Mouse (Mus musculus) kidney, adult 2 months (tissue): ENCODE data around the gene Ppp2r3a. TPM values are rescaled to one million over a fixed set of nuclear protein-coding genes. Genes with fewer than 3 reads are reported as not detected.
A peak's percentile ranks its signal among the peaks of the same experiment; 100 is the strongest.

Experiments used
- DNase-seq: peaks from one replicate; pipeline ENCODE4 v3.0.0; 2021
- H3K27ac ChIP-seq: fragments of 200-500 bp; 2 replicates; pipeline ENCODE4 v1.5.1; 2012; ENCODE audit warnings: low read depth, low read length, control low read depth, inconsistent platforms; ENCODE audit not compliant: insufficient read depth
- H3K27me3 ChIP-seq: fragments of 200-500 bp; replicated peaks from 2 replicates; pipeline ENCODE4 v1.6.1; 2012; ENCODE audit warnings: mild to moderate bottlenecking, moderate library complexity, low read length, inconsistent platforms; ENCODE audit not compliant: control insufficient read depth, insufficient read depth
- H3K36me3 ChIP-seq: fragments of 200-500 bp; 2 replicates; pipeline ENCODE4 v1.6.1; 2012; ENCODE audit warnings: mild to moderate bottlenecking, moderate library complexity, low read length, inconsistent platforms; ENCODE audit not compliant: control insufficient read depth, insufficient read depth
- H3K4me1 ChIP-seq: fragments of 200-500 bp; 2 replicates; pipeline ENCODE4 v1.6.1; 2011; ENCODE audit warnings: low read length; ENCODE audit not compliant: control insufficient read depth, insufficient read depth
- H3K4me3 ChIP-seq: fragments of 200-500 bp; 2 replicates; pipeline ENCODE4 v1.5.1; 2011; ENCODE audit warnings: mild to moderate bottlenecking, low read depth, low read length, control low read depth; ENCODE audit not compliant: insufficient read depth
- CTCF ChIP-seq: fragments of 200-500 bp; conservative IDR thresholded peaks from 2 replicates; pipeline ENCODE4 v1.5.1; 2011; ENCODE audit warnings: low read depth, mild to moderate bottlenecking, control low read depth, low read length, moderate library complexity, mixed read lengths; ENCODE audit not compliant: insufficient read depth, insufficient read length
- POLR2A ChIP-seq: fragments of 200-500 bp; IDR thresholded peaks from one replicate; pipeline ENCODE4 v1.6.1; 2011; ENCODE audit warnings: low read depth, low read length, control low read depth
- WGBS: fragments of 180-500 bp; shearing (Covaris S2); methylation state at CpG from one replicate; pipeline ENCODE4 v1.1.7; 2018; 5-methylcytosine and 5-hydroxymethylcytosine counted together
- polyA plus RNA-seq: library from polyadenylated mRNA; depleted of rRNA; stranded (reverse); fragments of >200 nt; gene quantifications from 2 replicates; pipeline ENCODE4 v1.2.3, GENCODE M21; 2012

Gene Ppp2r3a
- polyA plus RNA-seq, 1 experiment, result 17.6 TPM

GRCm38 (mm10) chr9:101160627-101161026, 91.0 kb downstream of the Ppp2r3a start:
- no peak for DNase-seq
- TF ChIP-seq POLR2A, result no peak
- TF ChIP-seq CTCF, result no peak
- no peak overlapping the region for H3K4me3 ChIP-seq
- H3K4me1 ChIP-seq, result no peaks in the 10 kb centered on the region
- H3K27me3 ChIP-seq, result no peaks in the 10 kb centered on the region
- no peak overlapping the region for H3K27ac ChIP-seq
- 93% methylated on average over 1 of the region's 1 CpGs for WGBS
- H3K36me3 ChIP-seq, result no peaks in the 10 kb centered on the region

GRCm38 (mm10) chr9:101160092-101160491, 91.5 kb downstream of the Ppp2r3a start:
- H3K36me3 ChIP-seq, result no peaks in the 10 kb centered on the region
- H3K27ac ChIP-seq, result no peak overlapping the region
- H3K4me3 ChIP-seq, result no peak overlapping the region
- H3K4me1 ChIP-seq, result no peaks in the 10 kb centered on the region
- TF ChIP-seq CTCF (no peak), POLR2A (no peak)
- WGBS, result 74% methylated on average over 5 of the region's 5 CpGs
- no peak for DNase-seq
- no peaks in the 10 kb centered on the region for H3K27me3 ChIP-seq

- no peak for TF ChIP-seq POLR2A
- TF ChIP-seq CTCF, result peak; percentile 20; the same call in 1 of the 2 replicates
- Histone ChIP-seq H3K27ac (no peak overlapping the region), H3K4me3 (no peak overlapping the region), H3K27me3 (no peaks in the 10 kb centered on the region), H3K36me3 (no peaks in the 10 kb centered on the region), H3K4me1 (no peaks in the 10 kb centered on the region)
- peak; percentile 37 for DNase-seq
- WGBS, result 95% methylated on average over 1 of the region's 1 CpGs
Observed at GRCm38 (mm10) chr9:101159431-101159830, 92.2 kb downstream of the Ppp2r3a start.

GRCm38 (mm10) chr9:101152872-101153271, 98.7 kb downstream of the Ppp2r3a start:
- Histone ChIP-seq H3K4me1 (no peaks in the 10 kb centered on the region), H3K27ac (no peak overlapping the region), H3K4me3 (no peak overlapping the region), H3K36me3 (peaks cover 4% of the 10 kb centered on the region), H3K27me3 (no peaks in the 10 kb centered on the region)
- 74% methylated on average over 5 of the region's 5 CpGs for WGBS
- TF ChIP-seq CTCF (no peak), POLR2A (no peak)
- DNase-seq, result no peak

- TF ChIP-seq POLR2A (no peak), CTCF (no peak)
- Histone ChIP-seq H3K4me3 (no peak overlapping the region), H3K27me3 (no peaks in the 10 kb centered on the region), H3K4me1 (no peaks in the 10 kb centered on the region), H3K27ac (no peak overlapping the region), H3K36me3 (peaks cover 10% of the 10 kb centered on the region)
- no peak for DNase-seq
- 71% methylated on average over 4 of the region's 4 CpGs for WGBS
Observed at GRCm38 (mm10) chr9:101143635-101144034, 108.0 kb downstream of the Ppp2r3a start.

DNA sequence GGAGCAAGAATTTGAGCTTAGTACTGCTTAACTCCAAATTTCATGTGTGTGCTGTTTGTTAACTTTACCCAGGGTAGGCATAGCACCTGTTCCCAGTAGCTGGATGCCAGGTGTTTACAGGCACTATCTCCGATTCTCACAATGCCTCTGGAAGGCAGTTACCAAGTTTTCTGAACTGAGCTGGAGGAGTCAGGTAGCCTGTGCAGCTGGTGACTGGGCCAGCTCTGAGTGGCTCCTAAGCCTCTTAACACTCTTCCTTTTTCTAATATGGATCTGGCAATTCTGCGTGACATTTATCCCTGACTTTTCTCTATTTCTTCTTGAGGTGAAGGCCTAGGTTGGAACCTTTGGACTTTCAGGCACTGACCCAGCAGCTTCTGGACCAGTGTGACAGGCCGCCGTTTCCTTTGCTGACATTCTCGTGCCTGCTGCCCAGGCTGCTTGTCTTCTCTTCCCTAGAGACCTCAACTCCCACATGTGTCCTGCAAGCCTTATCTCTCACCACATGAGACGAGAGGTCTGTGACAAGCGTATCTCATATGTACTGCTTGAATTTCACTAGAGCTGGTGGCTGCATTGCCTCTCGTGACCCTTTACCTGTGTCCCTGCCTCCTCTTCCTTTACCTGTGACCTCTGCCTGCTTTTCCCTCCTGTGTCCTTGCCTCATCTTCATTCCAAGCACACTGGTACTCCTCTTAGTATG, 137.3 kb downstream of the Ppp2r3a start:
- peak; percentile 50 for DNase-seq
- Histone ChIP-seq H3K4me1 (peaks cover 9% of the 10 kb centered on the region; the same call in 1 of the 2 replicates), H3K27me3 (no peaks in the 10 kb centered on the region), H3K36me3 (no peaks in the 10 kb centered on the region), H3K4me3 (no peak overlapping the region), H3K27ac (no peak overlapping the region)
- WGBS, result 64% methylated on average over 8 of the region's 8 CpGs
- no peak for TF ChIP-seq CTCF
- TF ChIP-seq POLR2A, result no peak

DNA sequence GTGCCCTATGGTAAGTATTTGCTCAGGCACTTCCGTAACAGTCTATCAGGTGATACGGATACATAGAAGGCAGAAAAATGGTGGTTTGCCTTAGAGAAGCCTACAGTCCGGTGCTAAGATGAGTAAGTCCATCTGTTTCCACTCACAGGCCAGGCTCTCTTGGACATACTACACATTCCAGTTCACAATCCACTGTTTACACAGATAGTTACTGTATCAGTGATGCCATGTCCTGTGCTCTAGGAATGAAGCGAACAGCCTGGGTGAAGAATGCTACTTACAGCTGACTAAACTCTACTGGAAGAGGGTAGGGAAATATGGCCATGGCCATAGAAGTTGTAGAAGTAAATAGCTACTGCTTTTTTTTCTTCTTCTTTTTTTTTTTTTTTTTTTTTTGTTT, 138.3 kb downstream of the Ppp2r3a start:
- no peaks in the 10 kb centered on the region; the same call in 1 of the 2 replicates for H3K36me3 ChIP-seq
- DNase-seq, result no peak
- TF ChIP-seq POLR2A, result no peak
- no peak for TF ChIP-seq CTCF
- no peaks in the 10 kb centered on the region for H3K27me3 ChIP-seq
- no peak overlapping the region for H3K4me3 ChIP-seq
- no peak overlapping the region for H3K27ac ChIP-seq
- peaks cover 11% of the 10 kb centered on the region; the same call in 1 of the 2 replicates for H3K4me1 ChIP-seq
- 88% methylated on average over 4 of the region's 4 CpGs for WGBS
